Mouse (Mus musculus) R1 (cell line): ENCODE results near the gene Camta1.
A peak's percentile ranks its signal among the peaks of the same experiment; 100 is the strongest.

Source experiments
- DNase-seq: peaks from one replicate; pipeline ENCODE4 v3.0.0-alpha.2; 2018; ENCODE audit warnings: low read depth, low spot score

Gene Camta1

GRCm38 (mm10) chr4:151449981-151450380, 411.7 kb downstream of the Camta1 start:
- DNase-seq, result peak; percentile 24

GRCm38 (mm10) chr4:151448341-151448740, 413.3 kb downstream of the Camta1 start:
- DNase-seq, result no peak

- no peak for DNase-seq
Observed at GRCm38 (mm10) chr4:151444665-151445064, 417.0 kb downstream of the Camta1 start.

- DNase-seq, result no peak
Observed at GRCm38 (mm10) chr4:151438561-151438960, 423.1 kb downstream of the Camta1 start.

GRCm38 (mm10) chr4:151437859-151438258, 423.8 kb downstream of the Camta1 start:
- no peak for DNase-seq

- DNase-seq, result peak; percentile 82
Observed at GRCm38 (mm10) chr4:151425133-151425532, 436.5 kb downstream of the Camta1 start.

GRCm38 (mm10) chr4:151422922-151423321, 438.8 kb downstream of the Camta1 start:
- no peak for DNase-seq

GRCm38 (mm10) chr4:151422361-151422760, 439.3 kb downstream of the Camta1 start:
- DNase-seq, result no peak

- DNase-seq, result no peak
Observed at GRCm38 (mm10) chr4:151418344-151418875, 443.3 kb downstream of the Camta1 start.

- DNase-seq, result no peak
Observed at GRCm38 (mm10) chr4:151415812-151416211, 445.9 kb downstream of the Camta1 start.

- DNase-seq, result no peak
Observed at GRCm38 (mm10) chr4:151415376-151415775, 446.3 kb downstream of the Camta1 start.

- DNase-seq, result no peak
Observed at GRCm38 (mm10) chr4:151414952-151415351, 446.7 kb downstream of the Camta1 start.

- peak; percentile 46 for DNase-seq
Observed at GRCm38 (mm10) chr4:151411641-151412061, 450.0 kb downstream of the Camta1 start.

GRCm38 (mm10) chr4:151411016-151411415, 450.7 kb downstream of the Camta1 start:
- no peak for DNase-seq

- DNase-seq, result no peak
Observed at GRCm38 (mm10) chr4:151409291-151409690, 452.4 kb downstream of the Camta1 start.

- peak; percentile 92 for DNase-seq
Observed at GRCm38 (mm10) chr4:151408811-151409210, 452.9 kb downstream of the Camta1 start.

- DNase-seq, result no peak
Observed at GRCm38 (mm10) chr4:151408246-151408645, 453.4 kb downstream of the Camta1 start.

- DNase-seq, result peak; percentile 71
Observed at GRCm38 (mm10) chr4:151407129-151407528, 454.5 kb downstream of the Camta1 start.

GRCm38 (mm10) chr4:151404581-151405256, 457.0 kb downstream of the Camta1 start:
- DNase-seq, result peak; percentile 88

- DNase-seq, result peak; percentile 60
Observed at GRCm38 (mm10) chr4:151401685-151402397, 459.8 kb downstream of the Camta1 start.

- DNase-seq, result no peak
Observed at GRCm38 (mm10) chr4:151396536-151396935, 465.1 kb downstream of the Camta1 start.

- no peak for DNase-seq
Observed at GRCm38 (mm10) chr4:151389345-151389744, 472.3 kb downstream of the Camta1 start.
